Comparison of ENCODE assay signal across 1 mouse cellular context in the genomic region with DNA sequence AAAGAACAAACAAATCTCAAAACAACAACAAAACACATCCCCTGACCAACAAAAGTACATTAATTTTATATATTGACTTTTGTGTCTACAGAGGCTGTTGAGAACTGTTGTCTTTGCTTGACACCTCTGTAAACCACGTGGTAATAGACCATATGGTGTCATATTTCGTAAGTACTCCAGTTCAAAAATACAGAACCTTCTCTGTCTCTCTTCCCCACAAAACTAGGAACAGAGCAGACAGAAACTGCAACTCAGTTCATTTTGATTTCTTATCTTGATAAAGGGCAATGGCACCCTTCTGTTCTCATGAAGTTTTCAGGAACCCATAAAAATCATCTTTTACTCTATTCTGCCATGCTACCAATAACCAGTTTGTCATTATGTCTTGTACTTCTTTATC.
TF ChIP-seq lines count a peak whose summit lies in the region.

No protein-coding gene starts in this region.

TF ChIP-seq in MEL, 35 proteins besides CTCF, POLR2A, EP300 and RAD21 (continued from another document):
- TF ChIP-seq MAFK (IDR thresholded peaks at IDR 0.05; ENCODE audit: borderline replicate concordance, low read depth, low read length), result no peak
- TF ChIP-seq GATA1 (IDR thresholded peaks at IDR 0.05; ENCODE audit: low read depth, low read length), result peak; percentile 67; the same call in 1 of the 2 replicates
- TF ChIP-seq JUND (IDR thresholded peaks at IDR 0.05; ENCODE audit: low read depth, low read length), result no peak
- no peak for TF ChIP-seq MAZ (IDR thresholded peaks at IDR 0.05; ENCODE audit: low read depth, low read length)
- TF ChIP-seq KAT2A (conservative IDR thresholded peaks at IDR 0.05; ENCODE audit: low read depth, low read length), result no peak
- TF ChIP-seq MAX (IDR thresholded peaks at IDR 0.05; ENCODE audit: low read length), result peak; percentile 97
- no peak for TF ChIP-seq POLR2AphosphoS2 (IDR thresholded peaks at IDR 0.05; ENCODE audit: low read length)
TF ChIP-seq in MEL: peak in this region for 10.
